Mouse (Mus musculus): ENCODE measurements around the gene Inpp5b. TPM values are rescaled to one million over a fixed set of nuclear protein-coding genes. Genes with fewer than 3 reads are reported as not detected.
"Not testable (repeated sequence)": the region's sequence is repeated elsewhere in the genome, so short reads cannot be mapped to it uniquely, and the experiment has no call there.

Gene Inpp5b
- polyA plus RNA-seq, 1 experiment from 2014 or later = 34.0 TPM

DNA sequence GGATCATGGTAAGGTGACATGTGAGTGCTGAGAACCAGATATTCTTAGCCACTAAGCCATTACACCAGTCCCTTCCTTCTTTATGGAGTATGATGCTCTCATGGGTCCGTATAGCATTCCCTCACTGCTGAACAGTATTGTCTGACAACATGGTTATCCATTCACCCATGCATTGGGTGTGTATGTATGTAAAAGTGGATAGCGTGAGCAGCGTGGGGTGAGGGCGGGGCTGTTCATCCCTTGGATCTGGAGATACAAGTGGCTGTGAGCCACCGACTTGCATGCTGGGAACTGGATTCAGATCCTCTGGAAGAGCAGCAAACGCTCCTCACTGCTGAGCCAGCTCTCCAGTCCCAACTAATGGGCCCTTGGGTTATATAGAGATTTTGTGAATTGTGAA lies 29.0 kb upstream of the Inpp5b start:
- no peak for TF ChIP-seq CTCF (IDR thresholded peaks at IDR 0.05; ENCODE audit: low read depth)

DNA sequence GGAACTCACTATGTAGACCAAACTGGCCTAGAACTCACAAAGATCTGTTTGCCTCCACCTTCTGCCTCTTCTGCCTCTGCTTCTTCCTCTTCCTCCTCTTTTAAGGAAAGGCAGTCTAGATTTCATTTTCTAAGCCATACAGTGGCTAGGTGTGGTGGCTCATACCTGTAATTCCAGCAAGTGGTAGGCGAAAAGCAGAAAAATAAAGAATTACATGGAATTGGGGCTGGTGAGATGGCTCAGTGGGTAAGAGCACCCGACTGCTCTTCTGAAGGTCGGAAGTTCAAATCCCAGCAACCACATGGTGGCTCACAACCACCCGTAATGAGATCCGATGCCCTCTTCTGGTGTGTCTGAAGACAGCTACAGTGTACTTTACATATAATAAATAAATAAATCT lies 27.8 kb upstream of the Inpp5b start:
- DNase-seq; H3K4me2 ChIP-seq; H3K9ac ChIP-seq; H3K9me3 ChIP-seq (ENCODE audit: low read depth, low read length); ATAC-seq (ENCODE audit: insufficient read depth); H3K27ac ChIP-seq (ENCODE audit: low read depth); H3K4me3 ChIP-seq (ENCODE audit: low read depth, low read length); H3K27me3 ChIP-seq (ENCODE audit: insufficient read depth, low read length): not testable (repeated sequence)
- Histone ChIP-seq H3K4me1 (ENCODE audit: insufficient read depth) (peaks cover 15% of the 10 kb centered on the region; the same call in 1 of the 2 replicates), H3K36me3 (ENCODE audit: insufficient read depth) (peaks cover 30% of the 10 kb centered on the region)
- WGBS = 63% methylated on average over 5 of the region's 5 CpGs

More for the DNA sequence above, 29.0 kb upstream of the Inpp5b start:
- 79% methylated on average over 6 of the region's 6 CpGs for WGBS
- Histone ChIP-seq H3K27me3 (ENCODE audit: insufficient read depth, low read length) (no peaks in the 10 kb centered on the region), H3K9me3 (ENCODE audit: low read depth, low read length) (no peaks in the 10 kb centered on the region), H3K4me3 (ENCODE audit: low read depth, low read length) (no peak overlapping the region), H3K4me2 (no peak overlapping the region), H3K27ac (ENCODE audit: low read depth) (no peak overlapping the region), H3K9ac (no peak overlapping the region), H3K4me1 (ENCODE audit: insufficient read depth) (peaks cover 15% of the 10 kb centered on the region; the same call in 1 of the 2 replicates), H3K36me3 (ENCODE audit: insufficient read depth) (peaks cover 18% of the 10 kb centered on the region)
- no peak for ATAC-seq (ENCODE audit: insufficient read depth)
- no peak for DNase-seq

DNA sequence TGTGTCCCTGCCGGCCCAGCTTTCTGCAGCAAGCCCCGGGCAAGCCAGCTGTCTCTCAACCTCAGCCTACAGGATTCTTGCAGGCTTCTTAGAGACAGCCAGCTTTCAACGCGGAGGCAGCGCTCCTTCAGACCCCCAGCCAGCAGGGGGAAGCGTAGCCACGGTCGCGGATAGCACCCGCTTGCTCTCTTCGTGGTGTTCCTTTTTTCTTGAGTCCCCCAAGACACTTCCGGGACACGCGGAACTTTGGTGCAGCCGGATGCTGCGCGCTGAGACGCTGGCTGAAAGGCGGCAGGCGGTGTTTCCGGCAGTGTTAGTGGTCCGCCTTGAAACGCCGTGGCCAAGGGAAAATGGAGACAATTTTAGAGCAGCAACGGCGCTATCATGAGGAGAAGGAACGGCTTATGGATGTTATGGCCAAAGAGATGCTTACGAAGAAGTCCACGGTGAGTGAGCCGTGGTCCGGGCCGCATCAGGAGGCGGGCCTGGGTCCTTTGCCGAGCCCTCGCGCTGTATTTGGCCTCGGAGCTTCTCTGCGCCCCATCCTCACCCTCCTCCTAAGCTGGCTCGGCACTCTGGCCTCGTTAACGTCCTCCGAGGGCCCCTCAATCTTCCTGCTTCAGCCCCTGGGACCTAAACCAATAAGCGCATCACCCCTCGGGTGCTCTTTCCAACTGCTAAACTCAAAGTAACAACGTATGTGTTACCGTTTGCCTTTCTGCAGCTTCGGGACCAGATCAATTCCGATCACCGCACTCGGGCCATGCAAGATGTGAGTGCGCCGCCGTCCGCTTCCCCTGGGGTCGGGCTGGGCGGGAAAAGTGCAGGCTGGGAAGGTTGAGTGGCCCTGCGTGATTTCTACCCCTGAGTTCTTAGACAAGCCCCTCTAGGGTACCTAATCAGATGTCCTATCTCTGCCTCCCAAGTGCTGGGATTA lies 26.8 kb upstream of the Inpp5b start, which contains the start of gene Sf3a3:
TSS of gene Sf3a3 (plus strand) at position 232 of the 937 bp plus-strand sequence.
- ATAC-seq (ENCODE audit: insufficient read depth) = peak; percentile 91
- H3K27ac ChIP-seq (ENCODE audit: low read depth) = peak within 1 kb of the TSS; percentile 72; the same call in 1 of the 2 replicates
- peak within 1 kb of the TSS; percentile 74 for H3K4me2 ChIP-seq
- no peaks in the 10 kb centered on the region for H3K9me3 ChIP-seq (ENCODE audit: low read depth, low read length)
- H3K9ac ChIP-seq = peak within 1 kb of the TSS; percentile 95
- peak; percentile 88 for TF ChIP-seq CTCF (IDR thresholded peaks at IDR 0.05; ENCODE audit: low read depth)
- peaks cover 40% of the 10 kb centered on the region for H3K36me3 ChIP-seq (ENCODE audit: insufficient read depth)
- H3K4me1 ChIP-seq (ENCODE audit: insufficient read depth) = peaks cover 8% of the 10 kb centered on the region; the same call in 1 of the 2 replicates
- peak within 1 kb of the TSS; percentile 96 for H3K4me3 ChIP-seq (ENCODE audit: low read depth, low read length)
- DNase-seq = peak; percentile 98
- under 1% methylated on average over 57 of the region's 57 CpGs for WGBS
- H3K27me3 ChIP-seq (ENCODE audit: insufficient read depth, low read length) = no peaks in the 10 kb centered on the region

DNA sequence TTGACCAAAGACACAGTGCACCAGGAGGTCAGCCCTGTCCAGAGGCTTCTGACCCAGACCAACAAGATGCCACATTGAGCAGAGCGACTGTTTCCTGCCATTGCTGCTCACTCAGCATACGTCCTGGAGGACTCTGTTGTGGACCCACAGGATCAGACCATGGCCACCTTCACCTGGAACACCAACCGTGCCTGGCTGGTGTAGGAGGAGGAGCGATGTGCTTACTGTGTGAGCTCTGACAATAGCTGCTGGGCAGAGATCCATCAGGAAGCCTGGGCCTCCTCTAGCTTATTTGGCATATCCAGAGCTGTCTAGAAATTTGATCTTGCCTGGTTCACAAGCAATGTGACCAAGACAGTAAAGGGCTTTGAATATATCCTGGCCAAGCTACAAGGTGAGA lies 22.5 kb upstream of the Inpp5b start:
- Histone ChIP-seq H3K36me3 (ENCODE audit: insufficient read depth) (peaks cover 80% of the 10 kb centered on the region), H3K27me3 (ENCODE audit: insufficient read depth, low read length) (no peaks in the 10 kb centered on the region), H3K9me3 (ENCODE audit: low read depth, low read length) (no peaks in the 10 kb centered on the region), H3K9ac (no peak overlapping the region), H3K4me2 (no peak overlapping the region), H3K27ac (ENCODE audit: low read depth) (no peak overlapping the region), H3K4me3 (ENCODE audit: low read depth, low read length) (no peak overlapping the region), H3K4me1 (ENCODE audit: insufficient read depth) (no peaks in the 10 kb centered on the region)
- 91% methylated on average over 4 of the region's 4 CpGs for WGBS
- DNase-seq (no peak), ATAC-seq (ENCODE audit: insufficient read depth) (no peak)
- no peak for TF ChIP-seq CTCF (IDR thresholded peaks at IDR 0.05; ENCODE audit: low read depth)

DNA sequence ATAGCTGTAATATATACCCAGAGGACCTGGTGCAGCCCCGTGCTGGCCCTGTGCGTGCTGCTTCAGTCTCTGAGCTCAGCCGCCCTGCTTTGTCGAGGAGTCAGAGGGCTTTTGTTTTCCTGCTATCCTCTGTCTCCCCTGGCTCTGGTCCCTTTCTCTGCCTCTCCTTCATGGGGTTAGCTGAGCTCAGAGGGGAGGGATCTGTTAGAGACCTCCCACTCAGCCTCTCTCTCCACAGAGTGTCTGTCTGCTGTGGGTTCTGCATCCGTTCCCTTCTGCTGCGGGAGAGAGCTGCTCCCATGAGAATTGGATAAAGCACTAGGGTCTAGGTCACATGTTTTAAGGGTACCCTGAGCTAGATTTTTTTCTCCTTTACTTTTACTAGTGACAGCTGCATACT lies 15.5 kb upstream of the Inpp5b start:
- no peak overlapping the region for H3K27ac ChIP-seq (ENCODE audit: low read depth)
- no peak overlapping the region for H3K4me3 ChIP-seq (ENCODE audit: low read depth, low read length)
- DNase-seq (no peak), ATAC-seq (ENCODE audit: insufficient read depth) (no peak)
- no peaks in the 10 kb centered on the region for H3K4me1 ChIP-seq (ENCODE audit: insufficient read depth)
- no peak overlapping the region for H3K4me2 ChIP-seq
- H3K9ac ChIP-seq = no peak overlapping the region
- no peaks in the 10 kb centered on the region for H3K27me3 ChIP-seq (ENCODE audit: insufficient read depth, low read length)
- 87% methylated on average over 6 of the region's 6 CpGs for WGBS
- no peaks in the 10 kb centered on the region for H3K9me3 ChIP-seq (ENCODE audit: low read depth, low read length)
- TF ChIP-seq CTCF (IDR thresholded peaks at IDR 0.05; ENCODE audit: low read depth) = no peak
- H3K36me3 ChIP-seq (ENCODE audit: insufficient read depth) = peaks cover 97% of the 10 kb centered on the region

DNA sequence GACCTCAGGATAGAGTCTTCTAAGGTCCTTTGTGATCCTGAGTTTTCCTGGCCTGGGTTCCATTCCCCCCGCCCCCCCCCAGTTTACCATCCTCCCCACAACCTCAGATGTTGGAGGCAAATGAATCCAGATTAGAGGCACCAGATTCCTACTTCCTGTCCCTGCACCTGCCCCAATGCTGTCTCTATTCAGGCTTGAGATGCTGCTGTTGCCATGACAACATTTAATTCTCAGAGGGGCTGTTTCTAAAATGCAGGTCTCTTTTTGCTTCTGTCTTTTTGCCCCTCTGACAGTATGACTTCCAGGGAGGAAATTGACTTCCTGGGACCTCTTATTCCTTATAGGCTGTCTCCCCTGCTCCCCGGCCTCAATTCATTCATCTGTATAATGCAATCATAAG lies 4.7 kb upstream of the Inpp5b start:
- H3K4me1 ChIP-seq (ENCODE audit: insufficient read depth) = no peaks in the 10 kb centered on the region
- H3K27me3 ChIP-seq (ENCODE audit: insufficient read depth, low read length) = no peaks in the 10 kb centered on the region
- no peak overlapping the region for H3K4me2 ChIP-seq
- 65% methylated on average over 2 of the region's 2 CpGs for WGBS
- no peaks in the 10 kb centered on the region for H3K9me3 ChIP-seq (ENCODE audit: low read depth, low read length)
- H3K27ac ChIP-seq (ENCODE audit: low read depth) = no peak overlapping the region
- no peak for DNase-seq
- peaks cover 18% of the 10 kb centered on the region for H3K36me3 ChIP-seq (ENCODE audit: insufficient read depth)
- no peak for ATAC-seq (ENCODE audit: insufficient read depth)
- no peak for TF ChIP-seq CTCF (IDR thresholded peaks at IDR 0.05; ENCODE audit: low read depth)
- no peak overlapping the region for H3K4me3 ChIP-seq (ENCODE audit: low read depth, low read length)
- H3K9ac ChIP-seq = no peak overlapping the region

DNA sequence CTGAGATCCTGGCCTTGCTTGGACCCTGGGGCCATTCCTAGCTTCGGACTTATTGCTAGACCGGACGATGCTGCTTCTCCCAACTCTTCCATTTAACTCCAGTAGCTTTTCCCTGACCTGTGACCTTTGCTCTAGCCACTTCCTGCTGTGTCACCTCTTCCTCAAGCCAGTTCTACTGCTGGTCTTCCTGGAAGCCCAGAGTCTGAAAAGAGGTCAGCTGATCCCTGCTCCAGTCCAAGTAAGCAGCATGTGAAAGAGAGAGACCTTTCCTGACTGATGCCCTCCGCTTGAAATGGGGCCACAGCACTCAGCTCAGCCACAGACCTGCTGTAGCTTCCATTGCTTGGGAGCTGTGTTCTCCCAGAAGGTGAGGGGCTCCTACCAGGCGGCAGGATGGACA lies 4.2 kb upstream of the Inpp5b start:
- Histone ChIP-seq H3K27ac (ENCODE audit: low read depth) (no peak overlapping the region), H3K4me2 (no peak overlapping the region), H3K36me3 (ENCODE audit: insufficient read depth) (peaks cover 12% of the 10 kb centered on the region), H3K4me1 (ENCODE audit: insufficient read depth) (no peaks in the 10 kb centered on the region), H3K9me3 (ENCODE audit: low read depth, low read length) (no peaks in the 10 kb centered on the region), H3K9ac (no peak overlapping the region), H3K27me3 (ENCODE audit: insufficient read depth, low read length) (no peaks in the 10 kb centered on the region), H3K4me3 (ENCODE audit: low read depth, low read length) (no peak overlapping the region)
- 78% methylated on average over 5 of the region's 5 CpGs for WGBS
- DNase-seq = no peak
- no peak for ATAC-seq (ENCODE audit: insufficient read depth)
- no peak for TF ChIP-seq CTCF (IDR thresholded peaks at IDR 0.05; ENCODE audit: low read depth)

Data from lung, embryonic 14.5 days (tissue).